Mouse (Mus musculus) layer of hippocampus, adult 9-10 months (tissue): Measurements from ENCODE around the gene Homer2.
A peak's percentile ranks its signal among the peaks of the same experiment; 100 is the strongest.

ENCODE experiments used
- DNase-seq: peaks from one replicate; pipeline ENCODE4 v3.0.0; 2022; ENCODE audit warnings: low spot score

Gene Homer2

GRCm38 (mm10) chr7:81707471-81708140 is at the start of gene Homer2:
TSS of gene Homer2 (minus strand) at chr7:81707527.
- DNase-seq, result no peak

GRCm38 (mm10) chr7:81747956-81748355 is 40.6 kb upstream of the Homer2 start:
- no peak for DNase-seq

- no peak for DNase-seq
Observed at GRCm38 (mm10) chr7:81744145-81744544, 36.8 kb upstream of the Homer2 start.

GRCm38 (mm10) chr7:81740010-81740409 is 32.7 kb upstream of the Homer2 start:
- DNase-seq, result no peak

- DNase-seq, result no peak
Observed at GRCm38 (mm10) chr7:81738720-81739385, 31.5 kb upstream of the Homer2 start.

- no peak for DNase-seq
Observed at GRCm38 (mm10) chr7:81735300-81736048, 28.1 kb upstream of the Homer2 start.

GRCm38 (mm10) chr7:81732183-81733089 is 25.1 kb upstream of the Homer2 start:
- no peak for DNase-seq

GRCm38 (mm10) chr7:81731181-81731651 is 23.9 kb upstream of the Homer2 start:
- peak; percentile 26 for DNase-seq

GRCm38 (mm10) chr7:81729787-81730186 is 22.5 kb upstream of the Homer2 start:
- no peak for DNase-seq

GRCm38 (mm10) chr7:81727716-81728115 is 20.4 kb upstream of the Homer2 start:
- no peak for DNase-seq

GRCm38 (mm10) chr7:81726728-81727005 is 19.3 kb upstream of the Homer2 start:
- no peak for DNase-seq

- DNase-seq, result no peak
Observed at GRCm38 (mm10) chr7:81725986-81726727, 18.8 kb upstream of the Homer2 start.

- no peak for DNase-seq
Observed at GRCm38 (mm10) chr7:81723851-81724250, 16.5 kb upstream of the Homer2 start.

GRCm38 (mm10) chr7:81721271-81721670 is 13.9 kb upstream of the Homer2 start:
- DNase-seq, result no peak

- DNase-seq, result no peak
Observed at GRCm38 (mm10) chr7:81719216-81719661, 11.9 kb upstream of the Homer2 start.

GRCm38 (mm10) chr7:81718657-81719056 is 11.3 kb upstream of the Homer2 start:
- DNase-seq, result peak; percentile 40

GRCm38 (mm10) chr7:81710166-81710565 is 2.8 kb upstream of the Homer2 start:
- no peak for DNase-seq

GRCm38 (mm10) chr7:81708165-81708564 is 838 bp upstream of the Homer2 start:
- DNase-seq, result no peak

- no peak for DNase-seq
Observed at GRCm38 (mm10) chr7:81706416-81707391, 623 bp downstream of the Homer2 start.

- no peak for DNase-seq
Observed at GRCm38 (mm10) chr7:81706027-81706415, 1.3 kb downstream of the Homer2 start.
